Mouse (Mus musculus): Measurements from ENCODE around the gene Ptpn12. TPM values are rescaled to one million over a fixed set of nuclear protein-coding genes. Genes with fewer than 3 reads are reported as not detected.
A peak's percentile ranks its signal among the peaks of the same experiment; 100 is the strongest.

Ptpn12 gene
- polyA plus RNA-seq, 1 experiment from 2014 or later = 18.6 TPM

DNA sequence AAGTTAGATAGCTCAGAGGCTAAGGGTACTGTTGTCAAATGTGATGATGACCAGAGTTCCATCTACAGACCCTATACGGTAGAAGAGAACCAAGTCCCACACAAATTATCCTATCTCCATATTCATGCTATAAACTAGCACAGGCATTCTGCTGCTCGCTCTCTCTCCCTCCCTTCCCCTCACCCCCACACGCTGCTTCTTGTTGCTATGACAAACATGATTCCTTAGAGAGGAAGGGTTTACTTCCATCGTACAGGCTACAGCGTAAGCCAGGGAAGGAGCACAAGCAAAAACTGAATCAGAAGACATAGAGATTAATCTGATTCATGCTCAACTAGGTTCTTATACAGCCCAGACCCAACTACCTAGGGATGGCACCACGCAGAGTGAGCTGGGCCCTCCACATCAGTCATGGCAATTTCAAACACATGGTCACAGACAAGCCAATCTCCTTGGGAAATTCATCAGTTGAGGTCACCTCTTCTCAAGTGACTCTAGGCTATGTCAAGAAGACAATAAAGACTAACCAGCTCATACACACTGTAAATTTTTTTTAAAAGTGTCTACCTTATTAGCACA lies 21.2 kb downstream of the Ptpn12 start:
- Histone ChIP-seq H3K36me3 (ENCODE audit: control insufficient read depth, insufficient read depth, low read length) (no peaks in the 10 kb centered on the region), H3K9me3 (ENCODE audit: control insufficient read depth, low read length) (no peaks in the 10 kb centered on the region), H3K9ac (ENCODE audit: low read depth, low read length) (no peak overlapping the region), H3K4me1 (ENCODE audit: control insufficient read depth, insufficient read depth, low read depth, low read length) (peaks cover 10% of the 10 kb centered on the region), H3K4me2 (ENCODE audit: low read length) (no peak overlapping the region), H3K27ac (ENCODE audit: low read depth, low read length) (no peak overlapping the region), H3K4me3 (ENCODE audit: low read length) (no peak overlapping the region), H3K27me3 (replicated peaks; ENCODE audit: control insufficient read depth, insufficient read depth, low read length) (no peaks in the 10 kb centered on the region)
- WGBS = 39% methylated on average over 6 of the region's 6 CpGs
- peak; percentile 66 for ATAC-seq

DNA sequence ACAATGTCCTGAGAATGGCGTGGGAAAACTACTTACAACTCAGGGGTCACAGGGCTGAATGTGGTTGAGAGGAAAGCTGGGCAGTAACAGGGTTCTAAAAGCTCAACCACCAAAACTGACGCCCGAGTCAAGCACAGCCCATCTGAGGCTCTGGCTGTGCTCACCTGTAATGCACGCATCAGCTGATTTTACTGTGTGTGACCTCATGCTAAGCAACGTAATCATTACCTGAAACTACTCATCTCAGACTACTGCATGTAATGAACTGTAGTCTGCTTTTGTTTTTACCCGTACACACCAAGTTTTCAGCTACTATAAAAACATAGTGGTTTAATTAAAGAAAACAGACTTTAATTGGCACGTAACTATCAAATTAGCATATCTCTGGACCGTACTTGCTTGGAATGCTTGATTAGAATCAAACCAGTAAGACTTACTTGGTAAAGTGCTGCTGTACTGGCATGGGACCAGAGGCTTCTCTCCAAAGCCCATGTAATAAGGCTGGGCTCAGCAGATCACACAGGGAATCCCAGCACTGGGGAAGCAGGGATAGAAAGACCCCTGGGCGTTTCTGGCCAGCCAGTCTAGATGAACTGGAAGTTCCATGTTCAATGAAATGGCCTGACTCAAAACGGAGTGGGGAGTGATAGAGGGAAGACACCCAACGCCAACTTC lies 22.2 kb downstream of the Ptpn12 start:
- Histone ChIP-seq H3K9me3 (ENCODE audit: control insufficient read depth, low read length) (no peaks in the 10 kb centered on the region), H3K4me2 (ENCODE audit: low read length) (no peak overlapping the region), H3K9ac (ENCODE audit: low read depth, low read length) (no peak overlapping the region), H3K27ac (ENCODE audit: low read depth, low read length) (no peak overlapping the region), H3K27me3 (replicated peaks; ENCODE audit: control insufficient read depth, insufficient read depth, low read length) (no peaks in the 10 kb centered on the region), H3K4me3 (ENCODE audit: low read length) (no peak overlapping the region), H3K4me1 (ENCODE audit: control insufficient read depth, insufficient read depth, low read depth, low read length) (peaks cover 10% of the 10 kb centered on the region), H3K36me3 (ENCODE audit: control insufficient read depth, insufficient read depth, low read length) (no peaks in the 10 kb centered on the region)
- peak; percentile 49 for ATAC-seq
- 48% methylated on average over 11 of the region's 11 CpGs for WGBS

DNA sequence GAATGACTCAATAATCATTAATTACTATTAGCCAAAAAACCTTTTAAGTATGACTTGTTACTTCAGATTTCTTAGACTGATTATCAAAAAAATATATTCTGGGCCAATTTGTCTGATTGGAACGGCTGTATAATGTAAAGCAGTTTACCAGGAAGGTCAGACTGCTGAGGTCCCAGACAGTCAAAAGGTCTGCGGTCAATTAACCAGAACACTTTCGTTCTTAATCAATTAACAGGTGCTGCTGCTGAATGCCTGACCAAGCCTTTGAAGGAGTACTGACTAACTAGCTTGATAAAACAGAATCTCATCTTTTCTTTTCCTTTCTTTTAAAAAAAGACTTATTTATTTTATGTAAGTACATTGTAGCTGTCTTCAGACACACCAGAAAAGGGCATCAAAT lies 23.1 kb downstream of the Ptpn12 start:
- Histone ChIP-seq H3K36me3 (ENCODE audit: control insufficient read depth, insufficient read depth, low read length) (peaks cover 4% of the 10 kb centered on the region; the same call in 1 of the 2 replicates), H3K4me3 (ENCODE audit: low read length) (no peak overlapping the region), H3K4me1 (ENCODE audit: control insufficient read depth, insufficient read depth, low read depth, low read length) (peaks cover 10% of the 10 kb centered on the region), H3K9me3 (ENCODE audit: control insufficient read depth, low read length) (no peaks in the 10 kb centered on the region), H3K27ac (ENCODE audit: low read depth, low read length) (no peak overlapping the region), H3K4me2 (ENCODE audit: low read length) (no peak overlapping the region), H3K9ac (ENCODE audit: low read depth, low read length) (no peak overlapping the region), H3K27me3 (replicated peaks; ENCODE audit: control insufficient read depth, insufficient read depth, low read length) (no peaks in the 10 kb centered on the region)
- WGBS = 62% methylated on average over 3 of the region's 3 CpGs
- ATAC-seq = no peak

DNA sequence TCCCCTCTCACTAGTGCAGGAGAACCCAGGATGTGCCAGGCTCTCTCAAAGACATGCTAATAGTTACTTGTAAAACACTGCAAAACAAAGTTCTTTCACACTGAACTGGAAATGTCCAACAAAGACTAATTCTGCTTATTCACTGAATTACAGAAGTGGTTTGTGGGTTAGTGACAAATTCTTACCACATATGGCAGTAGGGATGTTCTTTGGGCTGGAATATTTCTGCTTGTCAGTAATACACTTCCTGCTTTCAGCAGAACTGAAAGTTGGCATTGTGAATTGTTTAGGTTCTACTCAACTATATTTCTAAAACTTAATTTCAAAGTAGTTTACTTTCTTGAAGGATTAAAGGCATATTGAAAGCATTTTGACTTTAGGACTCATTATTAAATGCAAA lies 25.5 kb downstream of the Ptpn12 start:
- H3K27me3 ChIP-seq (replicated peaks; ENCODE audit: control insufficient read depth, insufficient read depth, low read length) = no peaks in the 10 kb centered on the region
- ATAC-seq = no peak
- peaks cover 6% of the 10 kb centered on the region; the same call in 1 of the 2 replicates for H3K36me3 ChIP-seq (ENCODE audit: control insufficient read depth, insufficient read depth, low read length)
- no peaks in the 10 kb centered on the region for H3K9me3 ChIP-seq (ENCODE audit: control insufficient read depth, low read length)
- H3K9ac ChIP-seq (ENCODE audit: low read depth, low read length) = no peak overlapping the region
- peaks cover 10% of the 10 kb centered on the region for H3K4me1 ChIP-seq (ENCODE audit: control insufficient read depth, insufficient read depth, low read depth, low read length)
- no peak overlapping the region for H3K27ac ChIP-seq (ENCODE audit: low read depth, low read length)
- no peak overlapping the region for H3K4me2 ChIP-seq (ENCODE audit: low read length)
- H3K4me3 ChIP-seq (ENCODE audit: low read length) = no peak overlapping the region

DNA sequence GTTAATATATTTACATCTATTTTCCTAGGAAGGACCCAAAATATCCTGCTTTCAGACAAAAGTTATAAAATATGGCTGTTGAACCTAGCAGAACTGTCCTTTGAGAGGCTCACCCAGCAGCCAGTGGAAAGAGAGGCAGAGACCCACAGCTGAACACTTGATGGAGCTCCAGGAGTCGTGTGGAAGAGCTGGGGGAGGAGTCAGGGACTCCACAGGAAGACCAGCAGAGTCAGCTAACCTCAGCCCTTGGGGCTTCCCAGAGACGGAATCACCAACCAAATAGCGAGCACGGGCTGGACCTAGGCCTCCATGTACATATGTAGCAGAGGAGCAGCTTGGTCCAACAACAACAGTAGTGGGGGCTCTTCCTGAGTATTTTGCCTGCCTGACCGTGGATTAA lies 38.6 kb downstream of the Ptpn12 start:
- Histone ChIP-seq H3K9ac (ENCODE audit: low read depth, low read length) (no peak overlapping the region), H3K9me3 (ENCODE audit: control insufficient read depth, low read length) (no peaks in the 10 kb centered on the region), H3K4me3 (ENCODE audit: low read length) (no peak overlapping the region), H3K4me2 (ENCODE audit: low read length) (no peak overlapping the region), H3K27ac (ENCODE audit: low read depth, low read length) (no peak overlapping the region), H3K4me1 (ENCODE audit: control insufficient read depth, insufficient read depth, low read depth, low read length) (no peaks in the 10 kb centered on the region), H3K36me3 (ENCODE audit: control insufficient read depth, insufficient read depth, low read length) (peaks cover 25% of the 10 kb centered on the region), H3K27me3 (replicated peaks; ENCODE audit: control insufficient read depth, insufficient read depth, low read length) (no peaks in the 10 kb centered on the region)
- 64% methylated on average over 5 of the region's 5 CpGs for WGBS
- peak; percentile 17; the same call in 1 of the 2 replicates for ATAC-seq

DNA sequence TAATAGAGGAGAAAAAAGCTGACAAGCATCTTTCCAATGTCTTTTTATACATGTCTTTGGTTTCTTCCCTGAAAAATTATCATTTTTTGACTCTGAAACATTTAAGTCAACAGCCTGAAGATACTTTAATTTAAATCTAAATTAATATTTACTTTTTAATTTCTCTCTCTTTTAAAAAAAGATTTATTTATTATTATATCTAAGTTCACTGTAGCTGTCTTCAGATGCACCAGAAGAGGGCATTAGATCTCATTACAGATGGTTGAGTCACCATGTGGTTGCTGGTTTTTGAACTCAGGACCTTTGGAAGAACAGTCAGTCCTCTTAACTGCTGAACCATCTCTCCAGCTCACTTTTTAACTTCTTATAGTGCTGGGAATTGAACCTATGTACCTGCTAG lies 44.8 kb downstream of the Ptpn12 start:
- ATAC-seq = no peak
- Histone ChIP-seq H3K9me3 (ENCODE audit: control insufficient read depth, low read length) (no peaks in the 10 kb centered on the region), H3K4me2 (ENCODE audit: low read length) (no peak overlapping the region), H3K27ac (ENCODE audit: low read depth, low read length) (no peak overlapping the region), H3K4me3 (ENCODE audit: low read length) (no peak overlapping the region), H3K4me1 (ENCODE audit: control insufficient read depth, insufficient read depth, low read depth, low read length) (no peaks in the 10 kb centered on the region), H3K36me3 (ENCODE audit: control insufficient read depth, insufficient read depth, low read length) (peaks cover 17% of the 10 kb centered on the region), H3K27me3 (replicated peaks; ENCODE audit: control insufficient read depth, insufficient read depth, low read length) (no peaks in the 10 kb centered on the region), H3K9ac (ENCODE audit: low read depth, low read length) (no peak overlapping the region)

DNA sequence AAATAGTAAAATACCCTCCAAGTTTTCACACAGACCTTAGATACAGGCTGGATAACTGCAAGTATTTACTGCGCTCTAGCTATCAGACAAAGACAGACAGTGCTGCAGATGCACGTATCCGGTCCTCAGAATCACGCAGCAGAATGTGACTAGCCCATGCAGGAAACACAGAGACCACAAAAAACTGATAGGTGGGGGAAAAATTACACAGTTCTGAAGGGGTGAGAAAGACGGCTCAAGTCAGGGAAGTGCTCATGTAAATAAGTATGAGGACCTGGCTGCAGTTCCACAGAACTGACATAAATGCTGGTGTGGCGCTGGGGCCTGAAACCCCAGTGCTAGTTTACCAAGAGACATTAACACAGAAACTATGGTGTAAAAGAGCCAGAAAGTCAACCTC lies 53.0 kb downstream of the Ptpn12 start:
- WGBS = 95% methylated on average over 6 of the region's 6 CpGs

DNA sequence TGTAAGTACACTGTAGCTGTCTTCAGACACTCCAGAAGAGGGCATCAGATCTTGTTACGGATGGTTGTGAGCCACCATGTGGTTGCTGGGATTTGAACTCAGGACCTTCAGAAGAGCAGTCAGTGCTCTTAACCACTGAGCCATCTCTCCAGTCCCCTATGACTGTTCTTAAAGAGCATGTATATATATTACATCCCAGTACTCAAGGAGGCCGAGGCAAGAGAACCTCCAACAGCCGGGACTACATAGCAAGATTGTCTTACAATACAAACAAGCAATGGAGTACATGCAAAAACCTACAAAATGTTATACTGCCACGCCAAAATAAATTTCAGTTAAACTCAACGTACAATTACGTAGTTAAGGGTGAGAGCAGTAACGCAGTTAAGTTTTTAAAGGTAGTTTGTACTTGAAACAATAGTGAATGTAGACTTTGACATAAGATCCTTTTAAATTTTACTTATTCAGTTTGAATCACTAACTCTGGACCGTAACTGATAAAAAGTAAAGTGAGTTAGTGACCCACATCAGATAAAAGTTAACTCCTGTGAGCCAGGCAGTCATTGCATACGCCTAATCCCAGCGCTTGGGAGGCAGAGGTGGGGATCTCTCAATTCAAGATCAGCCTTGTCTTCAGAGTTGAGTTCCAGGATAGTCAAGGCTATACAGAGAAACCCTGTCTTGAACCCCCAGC lies 53.9 kb downstream of the Ptpn12 start:
- H3K4me1 ChIP-seq (ENCODE audit: control insufficient read depth, insufficient read depth, low read depth, low read length) = no peaks in the 10 kb centered on the region
- no peak overlapping the region for H3K27ac ChIP-seq (ENCODE audit: low read depth, low read length)
- 97% methylated on average over 9 of the region's 10 CpGs for WGBS
- no peaks in the 10 kb centered on the region for H3K9me3 ChIP-seq (ENCODE audit: control insufficient read depth, low read length)
- H3K9ac ChIP-seq (ENCODE audit: low read depth, low read length) = no peak overlapping the region
- H3K4me2 ChIP-seq (ENCODE audit: low read length) = no peak overlapping the region
- no peak overlapping the region for H3K4me3 ChIP-seq (ENCODE audit: low read length)
- no peak for ATAC-seq
- H3K36me3 ChIP-seq (ENCODE audit: control insufficient read depth, insufficient read depth, low read length) = peaks cover 45% of the 10 kb centered on the region
- H3K27me3 ChIP-seq (replicated peaks; ENCODE audit: control insufficient read depth, insufficient read depth, low read length) = no peaks in the 10 kb centered on the region

More for the DNA sequence above, 53.0 kb downstream of the Ptpn12 start:
- no peak overlapping the region for H3K27ac ChIP-seq (ENCODE audit: low read depth, low read length)
- ATAC-seq = no peak
- H3K9me3 ChIP-seq (ENCODE audit: control insufficient read depth, low read length) = no peaks in the 10 kb centered on the region
- no peak overlapping the region for H3K4me3 ChIP-seq (ENCODE audit: low read length)
- H3K4me2 ChIP-seq (ENCODE audit: low read length) = no peak overlapping the region
- no peaks in the 10 kb centered on the region for H3K4me1 ChIP-seq (ENCODE audit: control insufficient read depth, insufficient read depth, low read depth, low read length)
- no peak overlapping the region for H3K9ac ChIP-seq (ENCODE audit: low read depth, low read length)
- peaks cover 41% of the 10 kb centered on the region for H3K36me3 ChIP-seq (ENCODE audit: control insufficient read depth, insufficient read depth, low read length)
- H3K27me3 ChIP-seq (replicated peaks; ENCODE audit: control insufficient read depth, insufficient read depth, low read length) = no peaks in the 10 kb centered on the region

DNA sequence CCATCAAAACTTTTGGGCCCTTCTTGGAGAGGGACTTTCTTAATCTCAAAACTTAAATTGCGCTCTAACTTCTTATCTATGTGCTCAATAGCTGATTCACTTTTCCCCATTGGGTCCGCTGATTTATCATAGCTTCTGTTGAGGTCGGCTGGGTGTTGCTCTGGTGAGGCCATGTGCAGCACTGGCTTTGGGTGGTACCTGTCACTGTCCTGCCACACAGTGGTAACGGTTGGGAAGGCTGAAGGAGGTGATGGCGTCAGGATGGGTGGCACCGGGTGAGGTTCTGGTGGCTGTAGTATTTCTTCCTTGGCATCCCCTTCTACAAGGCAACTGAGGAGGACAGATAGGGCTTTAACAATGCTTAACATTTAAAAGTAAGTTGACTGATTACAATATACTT lies 57.3 kb downstream of the Ptpn12 start:
- H3K4me2 ChIP-seq (ENCODE audit: low read length) = no peak overlapping the region
- peaks cover 57% of the 10 kb centered on the region for H3K36me3 ChIP-seq (ENCODE audit: control insufficient read depth, insufficient read depth, low read length)
- ATAC-seq = no peak
- H3K27ac ChIP-seq (ENCODE audit: low read depth, low read length) = no peak overlapping the region
- no peaks in the 10 kb centered on the region for H3K9me3 ChIP-seq (ENCODE audit: control insufficient read depth, low read length)
- no peak overlapping the region for H3K9ac ChIP-seq (ENCODE audit: low read depth, low read length)
- 95% methylated on average over 6 of the region's 6 CpGs for WGBS
- no peaks in the 10 kb centered on the region for H3K27me3 ChIP-seq (replicated peaks; ENCODE audit: control insufficient read depth, insufficient read depth, low read length)
- H3K4me3 ChIP-seq (ENCODE audit: low read length) = no peak overlapping the region
- H3K4me1 ChIP-seq (ENCODE audit: control insufficient read depth, insufficient read depth, low read depth, low read length) = no peaks in the 10 kb centered on the region

All from hindbrain, embryonic 16.5 days (tissue).